Mouse (Mus musculus) cortical plate, adult 2 months (tissue): ENCODE results near the gene Srrm4.

Source experiments
- CTCF ChIP-seq: fragments of 200-500 bp; IDR thresholded peaks from 2 replicates; pipeline ENCODE4 v1.5.1; 2011; ENCODE audit warnings: mild to moderate bottlenecking, control low read depth, low read length; ENCODE audit not compliant: insufficient read depth; ENCODE audit errors: extremely low read depth
- POLR2A ChIP-seq: fragments of 200-500 bp; IDR thresholded peaks from 2 replicates; pipeline ENCODE4 v1.6.1; 2011; ENCODE audit warnings: mild to moderate bottlenecking, low read length, control low read depth; ENCODE audit not compliant: insufficient read depth; ENCODE audit errors: extremely low read depth

DNA sequence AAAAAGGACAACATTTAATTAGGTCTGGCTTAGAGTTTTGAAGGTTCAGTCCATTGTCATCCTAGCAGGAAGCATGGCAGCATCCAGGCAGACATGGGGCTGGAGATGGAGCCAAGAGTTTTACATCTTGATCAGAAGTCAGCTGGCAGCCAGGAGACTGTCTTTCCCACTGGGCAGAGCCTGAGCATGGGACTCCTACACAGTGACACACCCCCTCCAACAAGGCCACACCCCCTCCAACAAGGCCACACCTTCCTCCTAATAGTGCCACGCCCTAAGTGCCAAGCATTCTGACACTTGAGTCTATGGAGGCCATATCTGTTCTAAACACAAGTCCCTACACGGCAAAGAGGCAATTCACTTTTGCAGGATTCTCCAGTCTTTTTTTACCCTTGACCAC lies 23.6 kb downstream of the Srrm4 start:
- TF ChIP-seq CTCF (no peak), POLR2A (no peak)
